Mouse (Mus musculus) hindbrain, embryonic 14.5 days (tissue): Measurements from ENCODE around the gene Kif1b. TPM values are rescaled to one million over a fixed set of nuclear protein-coding genes. Genes with fewer than 3 reads are reported as not detected.

Experiments
- ATAC-seq: fragments of 200-750 bp; cut with Nextera tagmentation; 2 replicates; pipeline ENCODE4 v1.8.0; 2017; ENCODE audit warnings: moderate number of reproducible peaks, mild to moderate bottlenecking, moderate TSS enrichment, moderate library complexity; ENCODE audit not compliant: low FRiP score
- DNase-seq: peaks from one replicate; pipeline ENCODE4 v3.0.0-alpha.2; 2015; ENCODE audit warnings: low spot score
- H3K27ac ChIP-seq: fragments of 300-500 bp; sonication (generic); 2 replicates; pipeline ENCODE4 v1.5.1; 2014; ENCODE audit warnings: mild to moderate bottlenecking, moderate library complexity
- H3K27me3 ChIP-seq: fragments of 300-500 bp; sonication (generic); 2 replicates; pipeline ENCODE4 v1.6.1; 2014; ENCODE audit warnings: mild to moderate bottlenecking, low read length, mixed read lengths; ENCODE audit not compliant: control insufficient read depth, insufficient read depth
- H3K36me3 ChIP-seq: fragments of 300-500 bp; sonication (generic); replicated peaks from 2 replicates; pipeline ENCODE4 v1.6.1; 2014; ENCODE audit not compliant: control insufficient read depth, insufficient read depth
- H3K4me1 ChIP-seq: fragments of 300-500 bp; sonication (generic); replicated peaks from 2 replicates; pipeline ENCODE4 v1.6.1; 2014; ENCODE audit warnings: antibody characterized with exemption, low read length, mixed read lengths; ENCODE audit not compliant: control insufficient read depth, insufficient read depth
- H3K4me2 ChIP-seq: fragments of 300-500 bp; sonication (generic); replicated peaks from 2 replicates; pipeline ENCODE4 v1.6.1; 2014; ENCODE audit warnings: mild to moderate bottlenecking, moderate library complexity
- H3K4me3 ChIP-seq: fragments of 300-500 bp; sonication (generic); replicated peaks from 2 replicates; pipeline ENCODE4 v1.5.1; 2014; ENCODE audit warnings: mild to moderate bottlenecking, low read length
- H3K9ac ChIP-seq: fragments of 300-500 bp; sonication (generic); 2 replicates; pipeline ENCODE4 v1.6.1; 2014
- H3K9me3 ChIP-seq: fragments of 300-500 bp; sonication (generic); 2 replicates; pipeline ENCODE4 v1.6.1; 2016; ENCODE audit warnings: low read length; ENCODE audit not compliant: control insufficient read depth
- WGBS: fragments of 180-500 bp; shearing (Covaris S2); extraction: QIAGEN DNeasy Blood & Tissue Kit; methylation state at CpG from one replicate; pipeline ENCODE4 v1.1.7; 2014; 5-methylcytosine and 5-hydroxymethylcytosine counted together
- polyA plus RNA-seq: library from polyadenylated mRNA; unstranded; fragments of >200 nt; fragmentation: Nextera tagmentation; extraction: Ambion mirVana; gene quantifications from 2 replicates; pipeline ENCODE4 v1.2.1, GENCODE M21; 2014

Kif1b gene
- polyA plus RNA-seq, 1 experiment from 2014 or later = 188 TPM

DNA sequence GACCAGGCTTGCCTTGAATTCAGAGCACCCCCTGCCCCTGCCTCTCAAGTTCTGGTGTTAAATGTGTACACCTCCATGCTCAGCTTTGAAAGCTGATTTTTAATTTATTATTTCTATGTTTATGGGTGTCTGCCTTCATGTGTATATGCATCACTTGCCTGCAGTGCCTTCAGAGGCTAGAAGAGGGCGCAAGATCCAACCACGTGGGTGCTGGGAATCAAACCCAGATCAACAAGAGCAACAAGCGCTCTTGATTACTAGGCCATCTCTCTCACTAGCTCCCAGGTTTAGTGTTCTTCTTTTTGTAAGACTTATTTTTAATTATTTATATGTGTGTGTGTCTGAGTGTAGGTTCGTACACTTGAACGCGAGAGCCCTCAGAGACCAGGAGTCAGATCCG lies 152.6 kb downstream of the Kif1b start:
- H3K9ac ChIP-seq = no peak overlapping the region
- H3K36me3 ChIP-seq = peaks cover 99% of the 10 kb centered on the region
- WGBS = 97% methylated on average over 7 of the region's 7 CpGs
- DNase-seq (no peak), ATAC-seq (no peak)
- no peaks in the 10 kb centered on the region for H3K4me1 ChIP-seq
- no peak overlapping the region for H3K27ac ChIP-seq
- H3K27me3 ChIP-seq = no peaks in the 10 kb centered on the region
- no peak overlapping the region for H3K4me2 ChIP-seq
- H3K9me3 ChIP-seq = no peaks in the 10 kb centered on the region
- no peak overlapping the region for H3K4me3 ChIP-seq

- ATAC-seq (no peak), DNase-seq (no peak)
- Histone ChIP-seq H3K27ac (no peak overlapping the region), H3K9ac (no peak overlapping the region), H3K9me3 (no peaks in the 10 kb centered on the region), H3K4me2 (no peak overlapping the region), H3K36me3 (peaks cover 68% of the 10 kb centered on the region), H3K4me1 (no peaks in the 10 kb centered on the region), H3K27me3 (no peaks in the 10 kb centered on the region), H3K4me3 (no peak overlapping the region)
- 95% methylated on average over 11 of the region's 11 CpGs for whole genome bisulfite sequencing
Measured at GRCm38 (mm10) chr4:149150721-149151120, 156.8 kb downstream of the Kif1b start.

DNA sequence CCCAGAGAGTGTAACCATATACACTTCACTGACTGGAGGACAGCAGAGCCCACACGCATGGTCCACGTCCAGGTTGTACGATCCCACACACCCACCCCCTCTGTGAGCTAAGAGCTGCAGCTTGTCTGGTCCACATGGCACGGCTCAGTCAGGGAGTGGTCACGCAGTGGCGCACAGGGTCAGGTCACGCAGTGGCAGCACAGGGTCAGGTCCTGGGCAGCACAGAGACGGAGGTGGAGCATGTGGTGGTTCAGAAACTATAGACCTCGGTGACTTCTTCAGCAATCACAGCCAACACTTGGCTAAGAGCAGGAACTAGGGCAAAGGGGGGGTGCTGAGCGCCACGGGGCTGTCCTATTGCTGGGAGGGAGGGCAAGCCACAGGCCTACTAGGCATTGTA lies 157.2 kb downstream of the Kif1b start:
- no peaks in the 10 kb centered on the region for H3K27me3 ChIP-seq
- no peak overlapping the region for H3K4me3 ChIP-seq
- no peaks in the 10 kb centered on the region for H3K4me1 ChIP-seq
- H3K9me3 ChIP-seq = no peaks in the 10 kb centered on the region
- WGBS = 80% methylated on average over 11 of the region's 11 CpGs
- no peak for DNase-seq
- no peak overlapping the region for H3K4me2 ChIP-seq
- no peak for ATAC-seq
- no peak overlapping the region for H3K9ac ChIP-seq
- peaks cover 63% of the 10 kb centered on the region for H3K36me3 ChIP-seq
- H3K27ac ChIP-seq = no peak overlapping the region

- no peak overlapping the region for H3K4me3 ChIP-seq
- no peaks in the 10 kb centered on the region for H3K9me3 ChIP-seq
- H3K36me3 ChIP-seq = peaks cover 57% of the 10 kb centered on the region
- ATAC-seq (no peak), DNase-seq (no peak)
- H3K9ac ChIP-seq = no peak overlapping the region
- H3K4me2 ChIP-seq = no peak overlapping the region
- WGBS = 81% methylated on average over 7 of the region's 7 CpGs
- no peak overlapping the region for H3K27ac ChIP-seq
- H3K27me3 ChIP-seq = no peaks in the 10 kb centered on the region
- H3K4me1 ChIP-seq = no peaks in the 10 kb centered on the region
Measured at GRCm38 (mm10) chr4:149149611-149150010, 157.9 kb downstream of the Kif1b start.

- 84% methylated on average over 9 of the region's 9 CpGs for WGBS
- Histone ChIP-seq H3K27me3 (no peaks in the 10 kb centered on the region), H3K4me3 (no peak overlapping the region), H3K9me3 (no peaks in the 10 kb centered on the region), H3K36me3 (peaks cover 52% of the 10 kb centered on the region), H3K4me2 (no peak overlapping the region), H3K4me1 (no peaks in the 10 kb centered on the region), H3K27ac (no peak overlapping the region), H3K9ac (no peak overlapping the region)
- ATAC-seq (no peak), DNase-seq (no peak)
Measured at GRCm38 (mm10) chr4:149149196-149149595, 158.3 kb downstream of the Kif1b start.

DNA sequence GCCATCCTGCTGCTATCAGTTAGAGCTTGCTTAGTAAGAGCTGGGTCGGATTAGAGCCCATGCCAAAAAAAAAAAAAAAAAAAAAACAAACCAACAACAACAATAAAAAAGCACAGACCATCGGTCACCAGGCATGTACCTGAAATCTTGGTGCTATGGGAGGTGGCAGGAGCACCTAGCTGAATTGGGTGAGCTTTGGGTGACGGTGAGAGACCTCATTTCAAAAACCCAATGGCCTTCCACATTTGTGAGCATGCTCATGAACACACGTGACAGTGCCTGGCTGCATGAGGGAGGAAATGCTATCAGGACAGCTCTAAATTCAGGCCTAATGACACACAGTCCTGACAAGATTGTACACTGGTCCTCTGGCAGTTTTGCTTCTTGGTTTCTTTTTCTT lies 159.4 kb downstream of the Kif1b start:
- H3K9ac ChIP-seq = no peak overlapping the region
- no peaks in the 10 kb centered on the region for H3K9me3 ChIP-seq
- no peak overlapping the region for H3K4me3 ChIP-seq
- H3K4me2 ChIP-seq = no peak overlapping the region
- no peaks in the 10 kb centered on the region for H3K27me3 ChIP-seq
- ATAC-seq (no peak), DNase-seq (no peak)
- H3K4me1 ChIP-seq = no peaks in the 10 kb centered on the region
- H3K36me3 ChIP-seq = peaks cover 41% of the 10 kb centered on the region
- no peak overlapping the region for H3K27ac ChIP-seq
- 83% methylated on average over 4 of the region's 4 CpGs for WGBS

DNA sequence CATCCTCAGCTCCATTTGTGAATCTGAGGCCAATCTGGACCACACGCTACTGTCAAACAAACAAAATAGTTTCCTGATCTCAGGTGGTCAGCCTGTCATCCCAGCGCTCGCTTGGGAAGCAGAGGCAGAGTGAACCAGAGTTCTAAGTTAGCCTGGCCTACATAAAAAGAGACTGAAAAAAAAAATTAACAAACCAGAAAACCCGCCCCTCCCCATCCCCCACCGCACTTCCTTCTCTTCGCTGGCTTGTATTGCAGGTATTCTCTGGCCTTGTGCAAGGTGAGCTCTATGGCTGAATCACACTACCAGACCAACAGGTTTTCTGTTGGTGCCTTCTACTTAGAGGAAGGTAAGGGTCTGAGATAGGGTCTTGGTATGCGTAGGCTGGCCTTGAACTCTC lies 160.0 kb downstream of the Kif1b start:
- no peak overlapping the region for H3K4me3 ChIP-seq
- no peak for ATAC-seq
- H3K4me1 ChIP-seq = no peaks in the 10 kb centered on the region
- no peak overlapping the region for H3K9ac ChIP-seq
- no peak for DNase-seq
- 90% methylated on average over 7 of the region's 7 CpGs for WGBS
- no peak overlapping the region for H3K4me2 ChIP-seq
- H3K27me3 ChIP-seq = no peaks in the 10 kb centered on the region
- no peak overlapping the region for H3K27ac ChIP-seq
- no peaks in the 10 kb centered on the region for H3K9me3 ChIP-seq
- H3K36me3 ChIP-seq = peaks cover 36% of the 10 kb centered on the region

DNA sequence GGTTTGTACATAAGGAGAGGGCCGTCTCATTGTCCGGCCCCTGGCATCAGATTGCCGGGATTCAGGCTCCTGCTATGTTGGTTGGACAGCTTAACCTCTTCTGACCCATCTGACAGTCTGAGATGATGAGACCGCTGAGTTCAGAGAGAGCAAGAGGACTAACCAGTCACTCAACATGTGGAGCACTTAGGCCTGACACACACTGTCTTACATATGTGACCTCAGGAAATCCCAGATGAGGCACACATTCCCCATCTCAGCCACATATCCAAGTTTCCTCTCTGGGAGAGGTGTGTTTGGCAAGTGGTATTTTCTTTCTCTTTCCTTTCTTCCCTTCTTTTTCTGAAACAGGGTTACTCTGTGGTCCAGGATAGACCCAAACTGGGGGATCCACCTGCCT lies 162.3 kb downstream of the Kif1b start:
- H3K4me3 ChIP-seq = no peak overlapping the region
- H3K9me3 ChIP-seq = no peaks in the 10 kb centered on the region
- no peak overlapping the region for H3K27ac ChIP-seq
- no peak overlapping the region for H3K9ac ChIP-seq
- ATAC-seq (no peak), DNase-seq (no peak)
- no peaks in the 10 kb centered on the region for H3K4me1 ChIP-seq
- H3K36me3 ChIP-seq = peaks cover 12% of the 10 kb centered on the region
- 83% methylated on average over 4 of the region's 4 CpGs for WGBS
- no peaks in the 10 kb centered on the region for H3K27me3 ChIP-seq
- H3K4me2 ChIP-seq = no peak overlapping the region

DNA sequence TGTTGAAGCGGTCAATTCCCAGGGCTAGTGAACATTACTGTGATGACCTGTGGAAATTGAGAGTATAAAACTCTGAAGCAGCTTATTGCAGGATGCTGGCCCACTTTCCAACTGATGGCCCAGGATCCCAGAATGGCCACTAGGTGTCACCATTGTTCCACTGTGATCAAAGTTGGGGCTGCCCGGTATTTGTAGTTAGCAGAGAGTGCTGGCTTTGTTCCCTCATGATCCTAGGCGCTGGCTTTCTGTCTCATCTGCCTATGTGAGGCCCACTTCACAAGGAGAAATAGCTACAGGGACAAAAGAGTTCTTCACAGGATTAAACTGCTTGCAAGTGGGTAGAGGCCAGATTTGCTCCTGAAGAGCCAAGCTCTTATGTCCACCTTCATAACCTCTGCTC lies 163.0 kb downstream of the Kif1b start:
- Histone ChIP-seq H3K36me3 (peaks cover 5% of the 10 kb centered on the region; the same call in 1 of the 2 replicates), H3K4me3 (no peak overlapping the region), H3K4me2 (no peak overlapping the region), H3K9ac (no peak overlapping the region), H3K27ac (peak overlapping the region; percentile 33; the same call in 1 of the 2 replicates), H3K27me3 (no peaks in the 10 kb centered on the region), H3K9me3 (no peaks in the 10 kb centered on the region), H3K4me1 (no peaks in the 10 kb centered on the region)
- ATAC-seq (peak; percentile 81), DNase-seq (peak; percentile 92)
- 3% methylated on average over 3 of the region's 3 CpGs for WGBS

DNA sequence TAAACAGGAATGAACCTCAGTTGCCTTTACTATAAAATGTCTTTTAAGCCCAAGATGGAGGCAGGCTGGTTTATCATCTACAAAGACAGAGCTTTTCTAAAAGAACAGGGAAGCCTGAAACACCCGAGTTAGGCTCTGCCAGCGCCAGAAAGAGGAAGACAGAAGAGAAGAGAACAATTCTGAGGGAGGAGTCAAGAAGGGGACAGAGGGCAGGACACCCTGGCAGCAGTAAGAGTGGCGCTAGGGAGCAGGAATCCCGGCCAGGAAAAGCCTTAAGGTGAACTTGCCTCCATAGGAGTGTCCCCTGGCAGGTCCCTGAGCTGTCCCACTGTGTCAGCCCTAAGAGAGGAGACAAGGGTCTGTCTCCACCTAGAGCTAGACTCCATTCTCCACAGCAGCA lies 163.9 kb downstream of the Kif1b start:
- Histone ChIP-seq H3K9me3 (no peaks in the 10 kb centered on the region), H3K27ac (no peak overlapping the region), H3K4me3 (no peak overlapping the region), H3K36me3 (no peaks in the 10 kb centered on the region), H3K4me1 (no peaks in the 10 kb centered on the region), H3K27me3 (no peaks in the 10 kb centered on the region), H3K9ac (no peak overlapping the region), H3K4me2 (no peak overlapping the region)
- DNase-seq = no peak
- 29% methylated on average over 4 of the region's 4 CpGs for WGBS
- no peak for ATAC-seq
